Mouse (Mus musculus) limb, embryonic 14.5 days (tissue): ENCODE measurements at regions not wholly inside any gene's neighbourhood (a gene's known extent, or its start where the extent isn't known, plus 50 kb on each side); places are given as distances from the start of the nearest gene placed in this dataset.

Experiments
- ATAC-seq: fragments of 200-750 bp; cut with Nextera tagmentation; 2 replicates; pipeline ENCODE4 v1.8.0; 2017; ENCODE audit warnings: low read depth, moderate number of reproducible peaks, moderate TSS enrichment; ENCODE audit not compliant: low FRiP score
- DNase-seq: peaks from one replicate; pipeline ENCODE4 v3.0.0-alpha.2; 2015; ENCODE audit warnings: low spot score
- H3K27ac ChIP-seq: fragments of 300-500 bp; sonication (generic); replicated peaks from 2 replicates; pipeline ENCODE4 v1.5.1; 2014; ENCODE audit warnings: low read depth, mild to moderate bottlenecking, low read length, moderate library complexity, mixed read lengths
- H3K27me3 ChIP-seq: fragments of 300-500 bp; sonication (generic); 2 replicates; pipeline ENCODE4 v1.6.1; 2014; ENCODE audit warnings: low read length, mixed read lengths; ENCODE audit not compliant: control insufficient read depth, insufficient read depth
- H3K36me3 ChIP-seq: fragments of 300-500 bp; sonication (generic); 2 replicates; pipeline ENCODE4 v1.6.1; 2014; ENCODE audit warnings: mild to moderate bottlenecking, low read length, moderate library complexity, mixed read lengths; ENCODE audit not compliant: control insufficient read depth, insufficient read depth
- H3K4me1 ChIP-seq: fragments of 300-500 bp; sonication (generic); 2 replicates; pipeline ENCODE4 v1.6.1; 2014; ENCODE audit warnings: antibody characterized with exemption, low read length, mixed read lengths; ENCODE audit not compliant: control insufficient read depth, insufficient read depth
- H3K4me2 ChIP-seq: fragments of 300-500 bp; sonication (generic); replicated peaks from 2 replicates; pipeline ENCODE4 v1.6.1; 2014; ENCODE audit warnings: low read depth, mild to moderate bottlenecking, low read length, moderate library complexity; ENCODE audit not compliant: severe bottlenecking
- H3K4me3 ChIP-seq: fragments of 300-500 bp; sonication (generic); replicated peaks from 2 replicates; pipeline ENCODE4 v1.5.1; 2014; ENCODE audit warnings: low read length
- H3K9ac ChIP-seq: fragments of 300-500 bp; sonication (generic); 2 replicates; pipeline ENCODE4 v1.6.1; 2014; ENCODE audit warnings: mild to moderate bottlenecking, low read depth, low read length, moderate library complexity; ENCODE audit not compliant: severe bottlenecking
- H3K9me3 ChIP-seq: fragments of 300-500 bp; sonication (generic); 2 replicates; pipeline ENCODE4 v1.6.1; 2016; ENCODE audit warnings: low read length; ENCODE audit not compliant: control insufficient read depth
- POLR2A ChIP-seq: fragments of 200-500 bp; IDR thresholded peaks from 2 replicates; pipeline ENCODE4 v1.8.0; 2012; ENCODE audit warnings: inconsistent platforms, mild to moderate bottlenecking, moderate library complexity, borderline replicate concordance; ENCODE audit not compliant: insufficient read depth, insufficient read length; ENCODE audit errors: extremely low read depth
- WGBS: fragments of 180-500 bp; shearing (Covaris S2); extraction: QIAGEN DNeasy Blood & Tissue Kit; methylation state at CpG from one replicate; pipeline ENCODE4 v1.1.7; 2014; 5-methylcytosine and 5-hydroxymethylcytosine counted together

GRCm38 (mm10) chr9:78965226-78965950 is 350.0 kb downstream of the Cd109 start:
- Histone ChIP-seq H3K4me3 (no peak overlapping the region), H3K36me3 (no peaks in the 10 kb centered on the region), H3K9me3 (no peaks in the 10 kb centered on the region), H3K27ac (peak overlapping the region; percentile 40; the same call in 1 of the 2 replicates), H3K4me1 (no peaks in the 10 kb centered on the region), H3K4me2 (no peak overlapping the region), H3K27me3 (no peaks in the 10 kb centered on the region), H3K9ac (no peak overlapping the region)
- TF ChIP-seq POLR2A, result no peak
- peak; percentile 71 for DNase-seq
- 60% methylated on average over 14 of the region's 14 CpGs for WGBS
- ATAC-seq, result no peak

GRCm38 (mm10) chr9:78971731-78972130 is 356.4 kb downstream of the Cd109 start:
- Histone ChIP-seq H3K9me3 (no peaks in the 10 kb centered on the region), H3K36me3 (no peaks in the 10 kb centered on the region), H3K4me1 (no peaks in the 10 kb centered on the region), H3K9ac (no peak overlapping the region), H3K4me3 (no peak overlapping the region), H3K27ac (no peak overlapping the region), H3K4me2 (no peak overlapping the region), H3K27me3 (no peaks in the 10 kb centered on the region)
- ATAC-seq (no peak), DNase-seq (no peak)
- TF ChIP-seq POLR2A, result no peak
- WGBS, result 72% methylated on average over 3 of the region's 3 CpGs

- no peak overlapping the region for H3K9ac ChIP-seq
- TF ChIP-seq POLR2A, result no peak
- H3K27me3 ChIP-seq, result no peaks in the 10 kb centered on the region
- 80% methylated on average over 2 of the region's 2 CpGs for WGBS
- H3K9me3 ChIP-seq, result no peaks in the 10 kb centered on the region
- DNase-seq (peak; percentile 28), ATAC-seq (no peak)
- H3K27ac ChIP-seq, result no peak overlapping the region
- no peaks in the 10 kb centered on the region for H3K36me3 ChIP-seq
- H3K4me1 ChIP-seq, result no peaks in the 10 kb centered on the region
- no peak overlapping the region for H3K4me2 ChIP-seq
- H3K4me3 ChIP-seq, result no peak overlapping the region
These were observed 368.4 kb downstream of the Cd109 start for GRCm38 (mm10) chr9:78983734-78984133.

GRCm38 (mm10) chr9:78985184-78985864 is 370.0 kb downstream of the Cd109 start:
- no peak for ATAC-seq
- no peak for DNase-seq
- no peak overlapping the region for H3K4me2 ChIP-seq
- no peak overlapping the region for H3K9ac ChIP-seq
- H3K9me3 ChIP-seq, result no peaks in the 10 kb centered on the region
- TF ChIP-seq POLR2A, result no peak
- H3K4me3 ChIP-seq, result no peak overlapping the region
- H3K36me3 ChIP-seq, result no peaks in the 10 kb centered on the region
- WGBS, result 88% methylated on average over 5 of the region's 5 CpGs
- H3K27me3 ChIP-seq, result no peaks in the 10 kb centered on the region
- no peak overlapping the region for H3K27ac ChIP-seq
- H3K4me1 ChIP-seq, result no peaks in the 10 kb centered on the region

- Histone ChIP-seq H3K4me3 (no peak overlapping the region), H3K36me3 (no peaks in the 10 kb centered on the region), H3K27me3 (no peaks in the 10 kb centered on the region), H3K9ac (no peak overlapping the region), H3K27ac (no peak overlapping the region), H3K4me1 (no peaks in the 10 kb centered on the region), H3K4me2 (no peak overlapping the region), H3K9me3 (no peaks in the 10 kb centered on the region)
- no peak for DNase-seq
- WGBS, result 52% methylated on average over 4 of the region's 4 CpGs
- TF ChIP-seq POLR2A, result no peak
- ATAC-seq, result no peak
These were observed 376.0 kb downstream of the Cd109 start for GRCm38 (mm10) chr9:78991310-78991709.
